Mouse (Mus musculus): Measurements from ENCODE around the gene Fam120b. TPM values are rescaled to one million over a fixed set of nuclear protein-coding genes. Genes with fewer than 3 reads are reported as not detected.

The Fam120b gene
- polyA plus RNA-seq (2015; fragmentation: Nextera tagmentation; extraction: Ambion mirVana) = 11.5 and 13.6 TPM in 2 replicates

GRCm38 (mm10) chr17:15395997-15396675 lies at the start of gene Fam120b:
Gene Fam120b (plus strand): TSS chr17:15396202.
- WGBS = under 1% methylated on average over 31 of the region's 31 CpGs
- Histone ChIP-seq H3K9ac (ENCODE audit: low read depth, low read length) (peak within 1 kb of the TSS; percentile 80), H3K36me3 (ENCODE audit: control insufficient read depth, insufficient read depth) (no peaks in the 10 kb centered on the region), H3K27me3 (replicated peaks; ENCODE audit: control insufficient read depth, insufficient read depth, low read length) (no peaks in the 10 kb centered on the region), H3K9me3 (ENCODE audit: control insufficient read depth) (no peaks in the 10 kb centered on the region), H3K27ac (ENCODE audit: low read depth, low read length) (peak within 1 kb of the TSS; percentile 90), H3K4me3 (ENCODE audit: low read depth, low read length) (peak within 1 kb of the TSS; percentile 70), H3K4me1 (replicated peaks; ENCODE audit: control insufficient read depth, insufficient read depth, low read length) (peaks cover 8% of the 10 kb centered on the region), H3K4me2 (replicated peaks; ENCODE audit: low read depth) (peak within 1 kb of the TSS; percentile 89)
- TF ChIP-seq CTCF (IDR thresholded peaks at IDR 0.05; ENCODE audit: low read depth) = no peak
- peak; percentile 96 for ATAC-seq

GRCm38 (mm10) chr17:15350152-15350551 lies 45.9 kb upstream of the Fam120b start:
- TF ChIP-seq CTCF (IDR thresholded peaks at IDR 0.05; ENCODE audit: low read depth) = no peak
- Histone ChIP-seq H3K27me3 (replicated peaks; ENCODE audit: control insufficient read depth, insufficient read depth, low read length) (no peaks in the 10 kb centered on the region), H3K9ac (ENCODE audit: low read depth, low read length) (no peak overlapping the region), H3K4me2 (replicated peaks; ENCODE audit: low read depth) (no peak overlapping the region), H3K4me3 (ENCODE audit: low read depth, low read length) (no peak overlapping the region), H3K9me3 (ENCODE audit: control insufficient read depth) (no peaks in the 10 kb centered on the region), H3K27ac (ENCODE audit: low read depth, low read length) (no peak overlapping the region), H3K4me1 (replicated peaks; ENCODE audit: control insufficient read depth, insufficient read depth, low read length) (0 out of 2 replicates have a peak, but pooled peaks cover 2% of the 10 kb centered on the region), H3K36me3 (ENCODE audit: control insufficient read depth, insufficient read depth) (no peaks in the 10 kb centered on the region)
- no peak for ATAC-seq
- WGBS = 53% methylated on average over 2 of the region's 2 CpGs

GRCm38 (mm10) chr17:15352869-15353610 lies 43.0 kb upstream of the Fam120b start:
- no peaks in the 10 kb centered on the region for H3K36me3 ChIP-seq (ENCODE audit: control insufficient read depth, insufficient read depth)
- H3K9ac ChIP-seq (ENCODE audit: low read depth, low read length) = no peak overlapping the region
- H3K4me3 ChIP-seq (ENCODE audit: low read depth, low read length) = no peak overlapping the region
- H3K27ac ChIP-seq (ENCODE audit: low read depth, low read length) = peak overlapping the region; percentile 55
- ATAC-seq = 0 out of 2 replicates have a peak, but pooled peaks have one; percentile 17
- H3K4me1 ChIP-seq (replicated peaks; ENCODE audit: control insufficient read depth, insufficient read depth, low read length) = peaks cover 12% of the 10 kb centered on the region
- no peaks in the 10 kb centered on the region for H3K9me3 ChIP-seq (ENCODE audit: control insufficient read depth)
- 0 out of 2 replicates have a peak overlapping the region, but pooled peaks have one; percentile 7 for H3K4me2 ChIP-seq (replicated peaks; ENCODE audit: low read depth)
- no peaks in the 10 kb centered on the region for H3K27me3 ChIP-seq (replicated peaks; ENCODE audit: control insufficient read depth, insufficient read depth, low read length)
- 46% methylated on average over 10 of the region's 10 CpGs for WGBS
- TF ChIP-seq CTCF (IDR thresholded peaks at IDR 0.05; ENCODE audit: low read depth) = no peak

- Histone ChIP-seq H3K36me3 (ENCODE audit: control insufficient read depth, insufficient read depth) (no peaks in the 10 kb centered on the region), H3K4me1 (replicated peaks; ENCODE audit: control insufficient read depth, insufficient read depth, low read length) (peaks cover 14% of the 10 kb centered on the region), H3K27me3 (replicated peaks; ENCODE audit: control insufficient read depth, insufficient read depth, low read length) (no peaks in the 10 kb centered on the region), H3K27ac (ENCODE audit: low read depth, low read length) (no peak overlapping the region), H3K9me3 (ENCODE audit: control insufficient read depth) (no peaks in the 10 kb centered on the region), H3K9ac (ENCODE audit: low read depth, low read length) (no peak overlapping the region), H3K4me3 (ENCODE audit: low read depth, low read length) (no peak overlapping the region), H3K4me2 (replicated peaks; ENCODE audit: low read depth) (no peak overlapping the region)
- no peak for ATAC-seq
- WGBS = 72% methylated on average over 2 of the region's 2 CpGs
- TF ChIP-seq CTCF (IDR thresholded peaks at IDR 0.05; ENCODE audit: low read depth) = no peak
Measured at GRCm38 (mm10) chr17:15354006-15354405, 42.0 kb upstream of the Fam120b start.

- Histone ChIP-seq H3K9me3 (ENCODE audit: control insufficient read depth) (no peaks in the 10 kb centered on the region), H3K27me3 (replicated peaks; ENCODE audit: control insufficient read depth, insufficient read depth, low read length) (no peaks in the 10 kb centered on the region), H3K36me3 (ENCODE audit: control insufficient read depth, insufficient read depth) (no peaks in the 10 kb centered on the region), H3K27ac (ENCODE audit: low read depth, low read length) (no peak overlapping the region; the same call in 1 of the 2 replicates), H3K4me3 (ENCODE audit: low read depth, low read length) (no peak overlapping the region), H3K9ac (ENCODE audit: low read depth, low read length) (no peak overlapping the region), H3K4me2 (replicated peaks; ENCODE audit: low read depth) (no peak overlapping the region), H3K4me1 (replicated peaks; ENCODE audit: control insufficient read depth, insufficient read depth, low read length) (peaks cover 14% of the 10 kb centered on the region)
- no peak for ATAC-seq
- TF ChIP-seq CTCF (IDR thresholded peaks at IDR 0.05; ENCODE audit: low read depth) = no peak
- 93% methylated on average over 3 of the region's 3 CpGs for whole genome bisulfite sequencing
Measured at GRCm38 (mm10) chr17:15355072-15355471, 40.9 kb upstream of the Fam120b start.

- TF ChIP-seq CTCF (IDR thresholded peaks at IDR 0.05; ENCODE audit: low read depth) = no peak
- Histone ChIP-seq H3K9ac (ENCODE audit: low read depth, low read length) (no peak overlapping the region), H3K27ac (ENCODE audit: low read depth, low read length) (peak overlapping the region; percentile 50; the same call in 1 of the 2 replicates), H3K36me3 (ENCODE audit: control insufficient read depth, insufficient read depth) (no peaks in the 10 kb centered on the region), H3K4me3 (ENCODE audit: low read depth, low read length) (no peak overlapping the region), H3K4me2 (replicated peaks; ENCODE audit: low read depth) (no peak overlapping the region), H3K27me3 (replicated peaks; ENCODE audit: control insufficient read depth, insufficient read depth, low read length) (no peaks in the 10 kb centered on the region), H3K4me1 (replicated peaks; ENCODE audit: control insufficient read depth, insufficient read depth, low read length) (peaks cover 14% of the 10 kb centered on the region), H3K9me3 (ENCODE audit: control insufficient read depth) (no peaks in the 10 kb centered on the region)
- 34% methylated on average over 5 of the region's 5 CpGs for WGBS
- peak; percentile 58 for ATAC-seq
Measured at GRCm38 (mm10) chr17:15356526-15356925, 39.5 kb upstream of the Fam120b start.
